Mouse (Mus musculus): ENCODE data around the gene Gm5926. TPM values are rescaled to one million over a fixed set of nuclear protein-coding genes. Genes with fewer than 3 reads are reported as not detected.

The Gm5926 gene
- polyA plus RNA-seq (2014; fragmentation: Illumina TruSeq; extraction: RNeasy Lipid Tissue Mini Kit (QIAGEN cat#74804); ENCODE audit: low read depth, low replicate concordance), result not detected

GRCm38 (mm10) chrX:32650416-32650815 lies at the start of gene Gm5926:
Gene Gm5926 (plus strand): TSS chrX:32650716.

Other genes starting within 250 kb of the Gm5926 start
- not detected for gene Btbd35f1, start 90.7 kb upstream of the Gm5926 start, polyA plus RNA-seq (2014; fragmentation: Illumina TruSeq; extraction: RNeasy Lipid Tissue Mini Kit (QIAGEN cat#74804); ENCODE audit: low read depth, low replicate concordance)
- gene Btbd35f21, start 75.4 kb downstream of the Gm5926 start, polyA plus RNA-seq (2014; fragmentation: Illumina TruSeq; extraction: RNeasy Lipid Tissue Mini Kit (QIAGEN cat#74804); ENCODE audit: low read depth, low replicate concordance), result not detected
- not detected for gene Btbd35f30, start 243.9 kb downstream of the Gm5926 start, polyA plus RNA-seq (2014; fragmentation: Illumina TruSeq; extraction: RNeasy Lipid Tissue Mini Kit (QIAGEN cat#74804); ENCODE audit: low read depth, low replicate concordance)